Mouse (Mus musculus) left cerebral cortex, adult 9 months (tissue): ENCODE results near the gene Gm49322.
A peak's percentile ranks its signal among the peaks of the same experiment; 100 is the strongest.
"Not testable (repeated sequence)": the region's sequence is repeated elsewhere in the genome, so short reads cannot be mapped to it uniquely, and the experiment has no call there.

Experiments
- DNase-seq, 2 experiments: peaks; one replicate each; pipeline ENCODE4 v3.0.0; 2022; ENCODE audit warnings: low spot score in 2 of 2

The Gm49322 gene

DNA sequence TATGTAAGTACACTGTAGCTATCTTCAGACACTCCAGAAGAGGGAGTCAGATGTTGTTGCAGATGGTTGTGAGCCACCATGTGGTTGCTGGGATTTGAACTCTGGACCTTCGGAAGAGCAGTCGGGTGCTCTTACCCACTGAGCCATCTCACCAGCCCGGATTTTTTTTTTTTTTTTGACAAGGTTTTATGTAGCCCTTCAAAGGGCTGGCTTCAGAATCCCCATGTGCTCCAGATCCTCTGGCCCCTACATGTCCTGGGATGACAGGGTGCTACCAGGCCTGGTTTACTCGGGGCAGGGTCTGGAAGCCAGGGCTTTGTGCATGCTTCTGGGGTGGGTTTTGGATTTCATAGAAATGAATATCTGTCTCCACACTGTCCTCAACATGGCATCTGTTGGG lies at the start of gene Gm49322:
Gene Gm49322, plus strand, starts transcription at position 301 of the 400 bp plus-strand sequence.
- not testable (repeated sequence) for DNase-seq

DNA sequence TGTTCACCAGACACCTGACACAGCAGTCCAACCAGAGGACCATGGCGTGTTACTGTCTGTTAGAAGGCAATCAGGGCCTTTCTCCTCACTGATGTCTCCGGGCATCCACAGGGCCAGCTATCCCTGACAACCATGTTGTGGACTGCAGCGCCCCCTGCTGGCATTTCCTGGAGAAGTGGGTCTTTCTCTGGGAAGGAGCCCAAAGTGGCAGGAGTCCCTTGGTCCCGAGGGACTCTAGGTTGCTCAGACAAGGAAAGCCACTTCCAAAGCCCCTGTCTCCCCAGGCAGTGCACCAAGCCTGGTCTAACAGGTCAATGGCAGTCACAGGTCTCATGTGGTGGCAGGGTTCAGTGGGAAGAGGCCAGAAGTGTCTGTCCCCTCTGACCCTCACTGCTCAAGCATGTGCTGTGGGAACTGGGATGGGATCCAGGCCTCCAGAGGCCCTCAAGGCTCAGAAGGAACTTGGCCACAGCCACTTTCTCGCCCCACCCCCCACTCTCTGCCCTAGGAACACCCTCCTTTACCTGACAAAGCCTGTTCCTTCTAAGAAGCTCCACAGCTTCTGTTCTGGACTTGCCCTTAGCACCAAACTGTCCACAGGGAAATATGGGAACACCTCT lies 48.4 kb upstream of the Gm49322 start:
- peak in 1 of 2 experiments; percentile 77 for DNase-seq

- DNase-seq = no peak
These were observed 46.4 kb upstream of the Gm49322 start for GRCm38 (mm10) chr10:80559431-80559830.

DNA sequence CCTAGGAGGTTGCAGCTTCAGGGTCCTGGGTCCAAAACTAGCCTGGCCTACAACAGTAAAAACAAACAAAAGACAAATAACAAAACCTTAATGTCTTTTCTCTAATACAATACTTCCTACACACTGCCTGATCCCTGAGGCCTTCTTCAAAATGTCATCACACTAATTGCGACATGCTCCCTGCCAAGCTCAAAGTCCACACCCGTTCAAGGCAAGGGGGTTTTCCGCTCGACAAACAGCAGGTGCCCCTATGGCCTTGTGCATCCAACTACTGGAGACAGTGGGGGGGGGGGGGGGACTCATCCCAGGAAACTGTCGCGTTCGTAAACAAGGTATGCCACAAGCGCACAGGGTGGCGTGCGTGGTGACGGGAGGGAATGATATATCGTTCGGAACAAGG lies 45.2 kb upstream of the Gm49322 start:
- no peak for DNase-seq

DNA sequence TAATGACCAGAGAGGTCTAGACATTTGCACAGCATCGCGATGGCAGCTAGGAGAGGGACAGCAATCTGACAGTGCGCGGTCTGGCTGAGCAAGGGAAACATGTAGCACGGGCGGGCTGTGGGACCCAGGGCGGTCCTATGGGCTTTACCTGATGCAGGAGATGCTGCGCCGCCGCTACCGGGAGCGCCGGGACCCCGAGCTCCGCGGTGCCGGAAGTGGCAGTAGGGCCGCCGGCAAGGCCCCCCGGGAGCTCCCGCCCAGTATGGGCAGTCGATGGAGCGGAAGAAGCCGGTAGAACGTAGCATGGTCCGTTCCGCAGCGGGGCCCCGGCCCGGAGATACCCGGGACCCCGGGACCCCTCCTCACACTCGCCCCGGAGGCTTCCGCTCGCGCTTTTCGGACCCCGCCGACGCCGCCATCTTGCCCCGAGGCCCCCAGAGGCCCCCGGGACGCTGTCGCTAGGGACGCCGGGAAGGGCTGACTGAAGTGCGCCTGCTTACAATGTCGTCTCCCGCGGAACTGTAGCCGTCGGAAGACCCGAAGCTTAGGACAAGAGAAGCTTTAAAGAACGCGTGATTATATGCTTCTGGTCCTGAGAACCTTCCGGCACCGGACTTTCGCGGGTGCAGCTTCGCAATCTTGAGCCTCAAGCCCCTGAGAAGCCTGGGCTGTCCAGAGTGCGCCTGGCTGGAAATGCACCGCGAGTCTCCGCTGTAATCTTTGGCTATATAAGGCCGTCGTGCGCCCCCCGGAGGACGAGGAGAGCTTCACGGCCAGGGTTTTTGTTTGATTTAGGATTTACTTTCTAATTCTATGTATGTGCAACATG lies 44.5 kb upstream of the Gm49322 start, which contains the start of gene Rexo1:
Gene Rexo1, minus strand, starts transcription at position 445 of the 829 bp plus-strand sequence.
- DNase-seq = peak; percentile 81 to 95

- DNase-seq = peak; percentile 75 to 91
These were observed 39.3 kb upstream of the Gm49322 start for GRCm38 (mm10) chr10:80566375-80567092.

- no peak for DNase-seq
These were observed 36.9 kb upstream of the Gm49322 start for GRCm38 (mm10) chr10:80568876-80569275.

GRCm38 (mm10) chr10:80569664-80570066 lies 36.2 kb upstream of the Gm49322 start:
- no peak for DNase-seq

GRCm38 (mm10) chr10:80570419-80570818 lies 35.4 kb upstream of the Gm49322 start:
- no peak for DNase-seq

DNA sequence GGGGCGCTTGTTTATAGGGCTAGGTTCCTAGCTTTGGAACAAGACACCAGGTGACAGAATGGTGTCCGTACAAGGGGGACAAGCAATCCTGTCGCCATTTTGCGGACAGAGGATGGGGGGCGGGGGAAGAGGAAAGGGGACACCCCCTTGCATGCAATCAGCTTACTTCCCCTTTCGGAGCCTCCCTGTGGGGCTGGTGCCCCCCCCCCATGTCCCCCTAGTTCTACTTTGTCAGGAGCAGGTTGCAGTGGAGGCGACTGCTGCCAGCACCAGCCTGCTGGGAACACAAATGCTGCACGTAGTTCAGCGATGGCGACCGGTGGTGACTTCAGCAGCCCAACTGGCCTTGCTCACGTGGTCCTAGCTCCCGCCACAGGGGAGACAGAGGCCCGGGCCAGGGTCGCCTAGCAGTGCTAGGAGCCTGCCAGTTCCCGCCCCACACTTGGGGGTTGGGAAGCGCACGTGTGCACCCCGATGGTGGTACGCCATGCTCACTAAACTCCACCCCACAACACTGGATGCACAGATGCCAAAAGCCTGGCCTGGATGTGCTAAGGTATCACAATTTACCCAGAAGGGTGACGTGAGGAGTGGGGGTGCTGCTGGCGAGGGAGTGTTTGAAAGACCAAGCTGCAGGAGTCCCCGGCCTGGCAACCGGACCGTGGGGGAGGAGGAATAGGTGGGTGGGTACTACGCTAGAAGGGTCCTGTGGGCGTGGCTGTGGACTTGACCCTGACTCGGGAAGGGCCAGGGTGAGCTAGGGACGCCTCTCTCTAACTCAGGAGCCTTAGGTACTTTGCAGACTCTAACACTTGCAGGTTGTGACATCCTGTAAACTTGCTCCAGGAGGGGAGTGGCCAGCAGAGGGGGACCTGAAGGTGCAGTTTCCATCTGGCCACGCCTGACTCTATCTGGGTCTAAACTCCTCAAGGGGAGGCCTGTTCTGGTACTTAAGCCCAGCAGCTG lies 34.7 kb upstream of the Gm49322 start:
- DNase-seq = no peak

DNA sequence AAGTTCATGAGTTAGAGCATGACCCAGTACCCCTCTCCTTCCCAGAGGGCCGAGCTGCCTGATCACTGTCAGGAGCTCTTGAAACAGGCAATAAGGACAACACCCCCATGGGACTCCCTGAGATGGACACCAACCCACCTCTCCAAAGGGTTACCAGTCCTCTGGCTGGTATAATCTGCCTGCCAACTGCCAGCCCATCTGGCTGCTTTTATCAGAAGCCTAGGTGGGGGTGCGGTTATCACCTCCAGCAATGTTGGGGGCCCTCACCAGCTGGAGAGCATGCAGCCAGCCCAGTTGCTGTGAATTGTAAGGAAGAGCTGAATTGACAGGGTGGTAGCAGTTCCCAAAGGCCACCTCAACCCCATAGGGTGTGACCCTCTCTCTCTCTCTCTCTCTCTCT lies 33.3 kb upstream of the Gm49322 start:
- no peak for DNase-seq

DNA sequence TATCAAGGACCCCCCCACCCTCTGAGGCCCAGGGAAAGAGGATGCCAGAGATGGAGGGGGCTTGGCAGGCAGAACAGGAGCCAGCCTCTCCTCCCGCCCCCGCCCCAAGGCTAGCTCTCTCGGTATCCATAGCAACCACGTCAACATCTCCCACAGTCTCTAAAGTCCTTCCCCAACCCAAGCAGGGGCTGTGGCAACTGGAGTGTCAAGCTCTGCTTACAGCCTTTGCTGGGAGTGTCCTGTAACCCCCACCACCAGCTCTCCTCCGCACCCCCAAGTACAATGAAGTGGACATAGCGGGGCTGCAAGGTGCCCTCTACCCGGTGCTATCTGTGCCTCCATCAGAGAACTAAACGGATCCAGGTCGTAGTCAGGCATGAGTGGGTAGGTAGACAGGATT lies 31.9 kb upstream of the Gm49322 start:
- DNase-seq = peak in 1 of 2 experiments; percentile 58

DNA sequence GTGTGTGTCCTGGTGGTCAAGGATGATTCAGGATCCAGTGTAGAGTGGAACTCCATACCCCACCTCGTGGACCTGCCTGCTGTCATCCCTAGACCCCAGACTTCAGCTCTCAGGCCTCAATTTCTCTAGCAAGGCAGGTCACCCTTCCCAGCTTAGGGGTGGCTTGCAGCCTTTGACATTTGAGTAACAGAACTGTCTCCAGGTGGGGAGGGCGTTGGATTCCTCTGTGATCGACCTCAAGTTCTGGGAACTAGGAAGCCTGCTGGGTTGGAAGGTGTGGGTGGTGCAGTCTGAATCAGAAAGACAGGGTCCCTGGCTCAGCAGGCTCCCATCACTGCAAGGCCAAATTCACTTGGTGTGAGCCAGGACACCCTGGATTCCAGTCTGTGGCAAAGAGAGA lies 30.9 kb upstream of the Gm49322 start:
- DNase-seq = no peak

DNA sequence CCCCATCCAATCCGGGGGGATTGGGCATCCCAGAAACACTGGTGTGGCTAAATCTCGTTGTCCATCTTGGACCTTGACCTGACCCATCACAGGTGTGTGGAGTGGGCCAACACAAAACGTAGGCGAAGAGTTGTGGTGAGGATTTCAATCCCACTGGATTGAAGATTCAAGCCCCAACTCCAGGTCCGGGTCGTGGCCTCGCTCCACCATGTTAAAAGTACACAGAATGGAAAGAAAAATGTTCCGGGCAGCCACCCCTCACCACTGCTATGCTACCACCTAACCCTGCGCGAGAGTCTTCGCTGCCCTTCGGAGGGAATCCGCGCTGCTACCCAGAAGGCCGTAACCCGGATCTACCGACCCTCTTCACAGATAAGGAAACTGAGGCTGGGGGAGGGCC lies 29.9 kb upstream of the Gm49322 start:
- DNase-seq = no peak

- DNase-seq = peak in 1 of 2 experiments; percentile 58
These were observed 29.2 kb upstream of the Gm49322 start for GRCm38 (mm10) chr10:80576351-80577194.

- peak; percentile 93 to 96 for DNase-seq
These were observed 28.4 kb upstream of the Gm49322 start, which contains the start of gene Klf16 for GRCm38 (mm10) chr10:80577195-80578130. TSS of gene Klf16 (minus strand) at chr10:80577321.

DNA sequence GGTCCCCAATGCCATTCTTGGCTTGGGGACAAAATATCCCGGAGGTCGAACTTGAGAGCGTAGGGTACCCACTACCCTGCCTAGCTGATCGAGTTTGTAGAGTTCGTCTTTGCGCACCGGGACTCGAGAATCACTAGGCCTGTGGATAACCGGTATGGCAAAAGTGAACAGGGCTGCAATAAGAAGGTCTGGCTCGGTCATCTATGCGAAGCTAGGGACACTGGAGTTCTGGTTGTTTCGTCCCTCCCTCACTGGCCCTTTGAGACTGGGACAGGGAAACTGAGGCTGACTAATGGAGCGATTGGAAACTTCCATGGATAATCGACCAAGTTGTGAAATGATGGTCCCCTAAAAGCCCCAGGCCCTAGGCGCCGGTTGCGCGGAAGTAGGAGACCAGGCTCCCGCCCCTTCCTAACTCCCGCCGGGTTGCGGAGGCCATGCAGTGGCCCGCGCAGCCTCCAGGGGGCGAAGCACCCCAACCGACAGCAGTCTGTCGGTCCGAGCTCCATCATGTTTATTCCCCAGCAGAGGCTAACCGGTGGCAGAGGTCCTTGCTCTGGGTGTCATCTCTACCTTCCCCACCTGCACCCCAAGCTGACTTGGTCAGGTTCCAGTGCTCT lies 27.6 kb upstream of the Gm49322 start:
- DNase-seq = peak in 1 of 2 experiments; percentile 77

- DNase-seq = no peak
These were observed 26.9 kb upstream of the Gm49322 start for GRCm38 (mm10) chr10:80578911-80579310.

DNA sequence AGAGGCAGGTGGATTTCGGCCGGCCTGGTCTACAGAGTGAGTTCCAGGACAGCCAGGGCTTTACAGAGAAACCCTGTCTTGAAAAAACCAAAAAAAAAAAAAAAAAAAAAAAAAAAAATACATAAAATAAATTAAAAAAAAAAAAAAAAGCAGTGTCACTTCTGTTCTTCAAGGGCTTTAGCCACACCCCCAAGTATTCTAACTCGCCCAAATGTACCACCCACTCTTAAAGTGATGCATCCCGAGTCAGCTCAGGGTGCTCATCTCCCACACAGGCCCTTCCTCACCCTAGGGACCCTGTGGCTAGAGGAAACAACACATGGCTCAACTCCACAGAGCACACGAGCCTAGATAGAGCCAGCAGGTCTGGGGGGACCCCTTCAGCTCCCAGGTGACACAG lies 22.8 kb upstream of the Gm49322 start:
- DNase-seq = no peak
